Mouse (Mus musculus) cerebellum, postnatal 10 days (tissue): ENCODE measurements around the gene Pih1d1.

ENCODE experiments used
- DNase-seq, 2 experiments: peaks; one replicate each; pipeline ENCODE4 v3.0.0; 2021; ENCODE audit warnings: mixed read lengths in 2 of 2

The Pih1d1 gene

GRCm38 (mm10) chr7:45195341-45196175, 41.5 kb downstream of the Pih1d1 start:
- DNase-seq = peak; percentile 54 to 61

DNA sequence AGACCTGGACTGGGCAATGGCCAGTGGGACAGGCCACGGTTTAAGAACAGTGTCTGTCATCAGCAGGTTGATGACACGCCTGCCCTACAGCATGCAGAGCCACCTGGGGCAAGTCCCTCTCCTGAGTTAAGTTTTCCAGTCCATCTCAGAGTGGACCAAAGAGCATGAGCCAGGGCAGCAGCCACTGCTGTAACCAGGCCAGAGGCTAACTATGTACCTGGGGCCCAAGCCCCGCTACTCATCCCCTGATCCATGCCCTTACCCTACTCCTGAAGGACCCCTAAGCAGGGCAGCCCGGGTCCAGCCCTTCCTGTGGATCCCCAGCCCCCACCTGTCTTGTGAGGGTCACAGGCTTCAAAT, 42.1 kb downstream of the Pih1d1 start:
- no peak for DNase-seq

GRCm38 (mm10) chr7:45196994-45197393, 42.9 kb downstream of the Pih1d1 start:
- peak in 1 of 2 experiments; percentile 19 for DNase-seq

DNA sequence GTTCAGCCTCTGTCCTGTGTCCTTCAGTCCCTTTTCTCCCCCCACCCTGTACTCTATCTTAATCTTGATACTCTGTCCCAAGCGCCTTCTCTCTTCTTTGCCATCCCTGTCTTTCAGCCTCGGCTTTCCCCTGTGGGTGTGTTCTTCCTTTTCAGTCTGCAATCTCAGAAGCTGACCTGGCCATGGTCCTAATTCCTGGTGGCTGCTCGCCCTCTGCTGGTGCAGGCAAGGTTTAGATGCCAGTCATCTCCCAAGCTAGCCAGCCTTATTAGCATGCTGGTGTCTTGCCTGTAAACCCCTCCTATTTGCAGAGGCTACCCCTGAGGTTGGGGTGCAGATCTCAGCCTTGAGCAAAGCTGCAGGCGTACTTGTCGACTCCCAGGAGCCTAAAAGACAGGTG, 44.3 kb downstream of the Pih1d1 start:
- peak; percentile 96 to 97 for DNase-seq

DNA sequence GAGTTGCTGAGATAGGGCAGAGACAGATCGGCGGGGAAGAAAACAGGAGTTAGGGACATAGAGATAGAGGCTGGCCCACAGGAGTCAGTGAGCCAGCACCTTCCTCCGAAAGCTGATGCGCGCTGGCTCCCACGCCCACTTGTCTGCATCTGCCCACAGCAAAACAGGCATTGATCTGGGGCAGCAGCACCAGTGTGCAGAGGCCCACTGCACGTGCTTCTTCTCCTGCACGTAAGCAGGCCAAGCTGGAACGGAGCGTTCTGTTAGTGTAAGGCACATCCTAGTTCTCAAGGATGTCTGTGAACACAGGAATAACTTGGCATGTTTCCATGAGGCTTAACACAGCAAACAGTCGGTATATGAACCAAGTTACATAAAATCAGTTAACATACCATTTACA, 44.9 kb downstream of the Pih1d1 start:
- no peak for DNase-seq

- no peak for DNase-seq
These were observed 48.6 kb downstream of the Pih1d1 start for GRCm38 (mm10) chr7:45202654-45203053.

DNA sequence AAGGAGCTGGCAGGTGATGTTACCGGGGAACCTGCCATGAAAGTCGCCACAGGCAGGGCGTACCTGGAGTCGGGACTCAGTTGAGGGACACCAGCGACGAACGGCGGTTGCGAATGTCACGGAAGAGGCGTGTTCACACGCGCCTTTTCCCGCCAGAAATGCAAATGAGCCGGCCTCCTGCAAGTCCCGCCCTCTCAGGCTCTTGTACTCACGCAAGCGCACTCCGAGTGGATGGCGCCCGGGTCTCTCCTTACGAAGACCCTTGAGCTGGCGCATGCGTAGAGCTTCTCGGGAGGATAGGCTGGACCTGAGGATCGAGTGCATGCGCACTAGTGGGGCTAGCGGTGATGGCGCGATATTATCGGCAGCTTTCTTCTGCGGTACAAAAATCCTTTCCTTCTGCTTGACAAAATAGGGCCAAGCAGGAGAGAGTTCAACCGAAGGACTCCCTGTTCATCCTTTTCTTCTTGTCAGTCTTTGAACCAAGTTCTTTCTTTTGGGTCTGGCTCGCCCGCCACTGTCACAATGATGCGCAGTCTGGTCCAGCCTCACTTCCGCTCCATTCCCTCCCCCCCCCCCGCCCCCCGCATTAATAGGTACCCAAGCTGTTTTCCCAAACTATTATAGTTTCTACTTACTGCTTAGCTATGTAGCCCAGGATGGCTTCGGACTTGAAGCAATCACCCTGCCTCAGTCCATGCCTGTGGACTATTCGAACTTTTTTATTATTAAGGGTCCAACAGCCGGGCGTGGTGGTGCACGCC, 50.5 kb downstream of the Pih1d1 start, which contains the start of gene Ccdc155:
TSS of gene Ccdc155 (minus strand) at position 513 of the 764 bp plus-strand sequence.
- DNase-seq = peak; percentile 97 to 99

GRCm38 (mm10) chr7:45208260-45208659, 54.2 kb downstream of the Pih1d1 start:
- DNase-seq = no peak
